Mouse (Mus musculus): ENCODE measurements around the gene Iqca. TPM values are rescaled to one million over a fixed set of nuclear protein-coding genes. Genes with fewer than 3 reads are reported as not detected.

Iqca gene
- 2.4 and 3.2 TPM in 2 replicates for polyA plus RNA-seq (2021; fragmentation: Nextera tagmentation)
- long read RNA-seq, experiment 1, partial matches to known transcripts, result 1 of 1 reads
- long read RNA-seq, experiment 1, other reads (novel, unspliced or antisense), result 0 of 1 reads
- long read RNA-seq, experiment 2, partial matches to known transcripts, result 2 of 5 reads
- long read RNA-seq, experiment 2, other reads (novel, unspliced or antisense), result 2 of 5 reads

GRCm38 (mm10) chr1:90153099-90153744 lies at the start of gene Iqca:
TSS of gene Iqca (minus strand) at chr1:90153401.

GRCm38 (mm10) chr1:90014446-90014845 lies 138.8 kb downstream of the Iqca start, which contains the start of gene Asb18:
TSS of gene Asb18 (minus strand) at chr1:90014666.

Other genes starting within 250 kb of the Iqca start
- gene Gbx2, start 222.2 kb downstream of the Iqca start, polyA plus RNA-seq (2021; fragmentation: Nextera tagmentation), result not detected in 2 replicates
- 1.6 and 2.5 TPM in 2 replicates for gene Asb18, start 138.7 kb downstream of the Iqca start, polyA plus RNA-seq (2021; fragmentation: Nextera tagmentation)
- gene Ackr3, start 50.6 kb upstream of the Iqca start, polyA plus RNA-seq (2021; fragmentation: Nextera tagmentation), result 3.8 and 4.0 TPM in 2 replicates